Comparison of ENCODE assay signal across 8 mouse cellular contexts in the genomic region with DNA sequence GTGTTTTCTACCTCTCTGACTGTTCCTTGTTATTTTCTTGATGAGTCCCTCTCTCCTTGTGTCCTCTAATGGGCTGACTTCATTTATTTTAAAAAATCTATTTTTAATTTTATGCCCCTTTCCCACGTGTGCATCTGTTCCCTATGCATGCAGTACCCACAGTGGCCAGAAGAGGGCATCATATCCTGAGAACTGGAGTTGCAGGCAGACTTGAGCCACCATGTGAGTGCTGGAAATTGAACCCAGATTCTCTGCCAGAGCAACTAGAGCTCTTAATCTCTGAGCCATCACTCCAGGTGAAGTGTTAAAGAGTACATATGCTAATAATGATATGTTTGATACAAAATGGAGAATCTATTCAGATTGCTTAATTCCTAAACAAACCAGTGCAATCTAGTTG. TPM values are rescaled to one million over a fixed set of nuclear protein-coding genes. Genes with fewer than 3 reads are reported as not detected.
DNase-seq lines count a peak whose midpoint lies in the region; ATAC-seq and TF ChIP-seq lines count a peak whose summit lies in the region.

No protein-coding gene starts in this region.

- 17% methylated on average over 1 of the region's 1 CpGs for WGBS in spleen, adult 2 months

- H3K27me3 ChIP-seq in Patski: no peaks in the 10 kb centered on the region
- no peaks in the 10 kb centered on the region for H3K27me3 ChIP-seq in spleen, adult 2 months (ENCODE audit: control insufficient read depth, insufficient read depth, low read length)

- no peak for TF ChIP-seq POLR2A in spleen, adult 2 months (IDR thresholded peaks at IDR 0.05; ENCODE audit: low read depth, low read length)

- H3K4me3 ChIP-seq in gastrocnemius, adult 2 months: no peak overlapping the region
- no peak overlapping the region for H3K4me3 ChIP-seq in spleen, adult 2 months (ENCODE audit: extremely low read depth, insufficient read depth, insufficient read length)

- ATAC-seq in Patski: no peak

- POLR2A ChIA-PET in Patski (lab: Charles Lee): no interaction called here

- no peaks in the 10 kb centered on the region for H3K4me1 ChIP-seq in spleen, adult 2 months (ENCODE audit: control insufficient read depth, insufficient read depth, insufficient read length)

- CTCF ChIA-PET in Patski (lab: Charles Lee): no interaction called here

- in situ Hi-C loops in Patski (cut with MboI; ENCODE audit: low pct_unique_long_range_greater_than_20kb): no loop called here

- DNase-seq in gastrocnemius, adult 2 months: peak; percentile 20
- DNase-seq in gastrocnemius, adult 8-10 months (ENCODE audit: low spot score in 2 of 2): no peak
- DNase-seq in 3T3-L1 (ENCODE audit: low read depth, low spot score) (peak; percentile 63), Patski (ENCODE audit: low read depth, low spot score) (no peak)
- peak; percentile 62 for DNase-seq in induced T-regulatory cell, adult 2 months (ENCODE audit: low read depth)
- DNase-seq in spleen, adult 2 months (ENCODE audit: low read depth in 1 of 2, low spot score in 2 of 2): peak; percentile 2 to 9
- no peak for DNase-seq in right cerebral cortex, postnatal 10 days (ENCODE audit: low spot score in 2 of 2)
- DNase-seq in yolk sac, embryonic 10.5 days (ENCODE audit: low spot score): no peak

- peak; percentile 65 for TF ChIP-seq CTCF in gastrocnemius, adult 2 months (IDR thresholded peaks at IDR 0.05)
- peak; percentile 80 for TF ChIP-seq CTCF in Patski (IDR thresholded peaks at IDR 0.05)
- peak; percentile 29; the same call in 1 of the 2 replicates for TF ChIP-seq CTCF in spleen, adult 2 months (IDR thresholded peaks at IDR 0.05; ENCODE audit: extremely low read depth, insufficient read depth, insufficient read length, insufficient replicate concordance)

- H3K27ac ChIP-seq in gastrocnemius, adult 2 months: no peak overlapping the region
- no peak overlapping the region for H3K27ac ChIP-seq in spleen, adult 2 months (ENCODE audit: insufficient read depth, low read length)

- intact Hi-C loops in gastrocnemius, adult 2 months (cut with DNase I): no loop called here

- no peaks in the 10 kb centered on the region for H3K36me3 ChIP-seq in spleen, adult 2 months (ENCODE audit: control insufficient read depth, insufficient read depth, low read length)

RNA-seq across cellular contexts. Expression of a gene that starts 58.7 kb away (rescaled TPM):
- 1 to 10 TPM; 6.7 to 7.4 TPM for total RNA-seq in gastrocnemius, adult 2 months (2021)
- 1 to 10 TPM; 3.7 to 5.8 (median 4.9) TPM for total RNA-seq in gastrocnemius, adult 8-10 months (2022)
- polyA plus RNA-seq in Patski (2021): 59.4 TPM
- polyA plus RNA-seq in spleen, adult 2 months (2012; rRNA removed): 1.4 TPM in 2 replicates

Comparison
In these comparisons a context has a peak if more than half of its experiments do, and no peak if none do; other contexts are left out.
1. DNase-seq: peak in gastrocnemius, adult 2 months (single experiment), 3T3-L1 (single experiment), induced T-regulatory cell, adult 2 months (single experiment) and spleen, adult 2 months (2 of 2); none in gastrocnemius, adult 8-10 months (0 of 2), Patski (single experiment), right cerebral cortex, postnatal 10 days (0 of 2) and yolk sac, embryonic 10.5 days (single experiment).
2. CTCF ChIP-seq: peak in every context shown above with its lines; median percentile 80 in Patski; 65 in gastrocnemius, adult 2 months; 29 in spleen, adult 2 months.